Mouse (Mus musculus): ENCODE results near the gene Selenom.

DNA sequence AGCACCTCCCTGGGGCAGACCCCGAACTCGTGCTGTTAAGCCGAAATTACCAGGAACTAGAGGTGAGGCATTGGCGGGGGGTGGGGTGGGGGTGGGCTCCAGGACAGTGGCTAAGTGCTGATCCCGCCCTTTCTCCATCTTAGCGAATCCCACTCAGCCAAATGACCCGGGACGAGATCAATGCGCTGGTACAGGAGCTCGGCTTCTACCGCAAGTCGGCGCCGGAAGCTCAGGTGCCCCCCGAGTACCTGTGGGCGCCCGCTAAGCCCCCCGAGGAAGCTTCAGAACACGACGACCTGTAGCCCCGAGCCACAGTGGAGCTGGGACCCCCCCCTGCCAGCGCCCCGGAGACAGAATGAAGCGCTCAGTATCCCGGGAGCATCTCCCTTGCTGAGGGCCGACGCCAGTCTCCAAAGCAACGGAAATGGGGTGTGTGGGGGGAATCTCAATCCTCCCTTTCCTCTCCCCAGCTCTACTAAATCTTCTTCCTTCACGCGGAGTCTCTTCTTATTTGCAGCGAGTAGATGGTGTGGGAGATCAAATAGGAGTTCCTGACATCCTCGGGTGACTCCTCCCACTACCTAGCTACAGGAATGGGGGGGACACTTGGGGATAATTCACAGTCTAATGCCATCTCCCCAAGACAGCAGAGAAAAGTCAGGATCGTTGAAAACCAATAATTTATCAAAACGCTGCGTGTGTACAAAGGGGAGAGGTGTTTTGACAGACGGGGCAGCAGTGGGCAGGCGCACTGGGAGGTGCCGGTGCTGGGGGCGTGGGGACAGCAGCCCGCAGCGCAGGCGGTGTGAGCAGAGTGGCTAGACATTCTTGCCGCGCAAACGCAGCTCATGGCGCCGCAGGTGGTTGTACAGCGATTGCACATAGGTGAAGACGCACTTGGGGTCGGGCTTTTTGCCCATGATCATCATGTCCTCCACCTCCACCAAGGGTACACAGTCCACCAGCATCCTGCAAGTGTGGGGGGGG lies 2.7 kb downstream of the Selenom start:
- no peak for TF ChIP-seq EP300 (IDR thresholded peaks at IDR 0.05; ENCODE audit: insufficient read depth, low read depth, low read length)
- TF ChIP-seq CTCF (IDR thresholded peaks at IDR 0.05; ENCODE audit: low read depth, low read length): no peak
- no peak for TF ChIP-seq POLR2A (IDR thresholded peaks at IDR 0.05; ENCODE audit: insufficient read depth, low read length)

Data from ES-Bruce4 (cell line).